Mouse (Mus musculus) duodenum, adult 2 months (tissue): Measurements from ENCODE around the gene Trim59. TPM values are rescaled to one million over a fixed set of nuclear protein-coding genes. Genes with fewer than 3 reads are reported as not detected.

Source experiments
- polyA plus RNA-seq: library from polyadenylated mRNA; depleted of rRNA; stranded (reverse); fragments of >200 nt; gene quantifications from 2 replicates; pipeline ENCODE4 v1.2.3, GENCODE M21; 2012; ENCODE audit warnings: low replicate concordance; rRNA removed

The Trim59 gene
- 1.2 and 1.8 TPM in 2 replicates for polyA plus RNA-seq

GRCm38 (mm10) chr3:69044645-69045399, at the start of gene Trim59:
Gene Trim59, minus strand, starts transcription at chr3:69044755.

GRCm38 (mm10) chr3:69004437-69005337, 39.9 kb downstream of the Trim59 start, which contains the start of the genes Ift80 and Smc4:
Gene Ift80, minus strand, starts transcription at chr3:69004570.
Gene Smc4, plus strand, starts transcription at chr3:69004738.

Other genes starting within 250 kb of the Trim59 start
- gene 1110032F04Rik, start 175.2 kb downstream of the Trim59 start, polyA plus RNA-seq: 0.72 and 1.8 TPM in 2 replicates
- gene Ift80, start 40.2 kb downstream of the Trim59 start, polyA plus RNA-seq: 0.08 and 0.27 TPM in 2 replicates
- gene Smc4, start 40.0 kb downstream of the Trim59 start, polyA plus RNA-seq: 1.8 and 4.2 TPM in 2 replicates
- 2.3 and 2.6 TPM in 2 replicates for gene Kpna4, start 82.4 kb upstream of the Trim59 start, polyA plus RNA-seq
- gene Arl14, start 177.7 kb upstream of the Trim59 start, polyA plus RNA-seq: 0.77 and 0.83 TPM in 2 replicates